Mouse (Mus musculus): Measurements from ENCODE around the gene Tbc1d25. TPM values are rescaled to one million over a fixed set of nuclear protein-coding genes. Genes with fewer than 3 reads are reported as not detected.

Tbc1d25 gene
- 8.0 and 10.1 TPM in 2 replicates for total RNA-seq (2012; rRNA removed)
- 10 to 100 TPM in 1 of 2 experiments, not detected in 1; 23.4 TPM for polyA plus RNA-seq (2012; ENCODE audit: insufficient read depth in 1 of 2, insufficient read length in 2 of 2, low read depth in 1 of 2, low replicate concordance in 2 of 2, missing spikeins in 1 of 2)

DNA sequence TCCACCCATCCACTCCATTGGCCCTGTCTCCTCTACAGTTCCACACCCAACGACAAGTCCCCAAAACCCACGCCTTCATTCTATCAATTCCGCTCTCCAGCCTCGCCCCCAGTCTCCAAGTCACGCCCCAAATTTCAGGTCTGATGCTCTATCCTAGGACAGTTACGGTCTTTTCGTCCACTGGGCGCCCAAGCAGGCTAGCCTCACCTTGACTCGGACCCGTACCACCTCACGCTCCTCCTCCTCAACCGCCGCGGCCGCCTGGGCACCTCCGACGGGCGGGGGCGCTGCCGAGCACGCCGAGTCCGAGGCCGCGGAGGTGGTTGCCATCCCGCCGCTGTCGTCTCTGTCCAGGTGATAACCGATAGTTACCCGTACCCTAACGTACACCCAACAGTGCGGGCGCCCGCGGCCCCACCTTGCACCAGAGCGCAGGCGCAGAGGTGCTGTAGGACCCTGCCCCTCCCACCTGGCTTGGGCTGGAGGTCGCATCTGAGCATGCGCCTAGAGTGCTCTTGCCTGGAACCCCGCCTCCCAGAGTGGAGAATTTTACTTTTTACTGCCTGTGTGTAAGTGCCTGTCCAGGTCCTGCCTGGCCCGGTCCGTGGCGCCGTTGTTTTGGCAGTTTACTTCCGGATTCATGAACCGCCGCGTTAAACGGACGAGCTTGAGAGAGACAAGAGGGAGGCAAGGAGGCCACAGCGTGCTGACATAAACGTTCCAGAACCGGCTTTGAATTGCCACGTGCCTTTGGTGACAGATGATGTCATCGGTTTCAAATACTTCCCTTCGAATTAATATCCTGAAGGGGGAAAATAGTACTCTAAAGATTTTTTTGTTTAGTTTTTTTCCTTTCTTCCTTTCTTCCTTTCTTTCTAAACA is at the start of gene Tbc1d25:
Gene Tbc1d25 (minus strand): TSS at position 678 of the 882 bp plus-strand sequence.
- H3K27me3 ChIP-seq (ENCODE audit: control insufficient read depth in 1 of 2, insufficient read depth in 2 of 2, low read length in 2 of 2), result no peaks in the 10 kb centered on the region
- TF ChIP-seq MYC (IDR thresholded peaks at IDR 0.05; ENCODE audit: low read depth, low read length) (peak; percentile 99), POLR2AphosphoS2 (IDR thresholded peaks at IDR 0.05; ENCODE audit: low read length) (peak; percentile 84), RCOR1 (IDR thresholded peaks at IDR 0.05; ENCODE audit: low read depth, low read length) (0 out of 2 replicates have a peak, but pooled peaks have one; percentile 8), TBP (IDR thresholded peaks at IDR 0.05; ENCODE audit: low read depth, low read length) (peak; percentile 66; the same call in 1 of the 2 replicates), RAD21 (IDR thresholded peaks at IDR 0.05; ENCODE audit: low read depth, low read length) (no peak), MAZ (IDR thresholded peaks at IDR 0.05; ENCODE audit: low read depth, low read length) (peak; percentile 66; the same call in 1 of the 2 replicates), NELFE (IDR thresholded peaks at IDR 0.05; ENCODE audit: low read depth, low read length) (peak; percentile 86), MAX (IDR thresholded peaks at IDR 0.05; ENCODE audit: low read length) (peak; percentile 98), UBTF (IDR thresholded peaks at IDR 0.05; ENCODE audit: borderline replicate concordance, insufficient read depth, low read depth, low read length) (no peak), USF1 (IDR thresholded peaks at IDR 0.05; ENCODE audit: low read depth, low read length) (peak; percentile 84), NRF1 (IDR thresholded peaks at IDR 0.05; ENCODE audit: insufficient read depth, low read depth, low read length, poor library complexity, severe bottlenecking) (peak; percentile 97), ZC3H11A (IDR thresholded peaks at IDR 0.05; ENCODE audit: low read depth, low read length) (no peak), CHD2 (IDR thresholded peaks at IDR 0.05; ENCODE audit: low read length) (no peak), USF2 (IDR thresholded peaks at IDR 0.05; ENCODE audit: borderline replicate concordance in 1 of 2, insufficient read depth in 1 of 2, low read depth in 1 of 2, low read length in 2 of 2) (0 out of 4 replicates have a peak, but pooled peaks of 1 of the 2 experiments have one; percentile 12), GABPA (IDR thresholded peaks at IDR 0.05; ENCODE audit: low read depth, low read length) (no peak), E2F4 (IDR thresholded peaks at IDR 0.05; ENCODE audit: borderline replicate concordance, low read depth, low read length) (no peak), EP300 (IDR thresholded peaks at IDR 0.05; ENCODE audit: low read depth in 1 of 2, low read length in 2 of 2) (peak in 1 of 2 experiments; percentile 38; a peak in 2 of 4 replicates), ZNF384 (IDR thresholded peaks at IDR 0.05; ENCODE audit: low read depth, low read length) (no peak), KAT2A (conservative IDR thresholded peaks at IDR 0.05; ENCODE audit: low read depth, low read length) (no peak; the same call in 1 of the 2 replicates), GATA1 (IDR thresholded peaks at IDR 0.05; ENCODE audit: low read depth, low read length) (no peak), CTCF (IDR thresholded peaks at IDR 0.05 in 2 of 3, conservative IDR thresholded peaks at IDR 0.05 in 1 of 3; ENCODE audit: control insufficient read depth in 1 of 3, insufficient read depth in 1 of 3, low read depth in 2 of 3, low read length in 3 of 3, poor library complexity in 1 of 3, severe bottlenecking in 1 of 3) (peak in 2 of 3 experiments; percentile 31 to 46; a peak in 5 of 6 replicates), MYB (IDR thresholded peaks at IDR 0.05; ENCODE audit: low read depth, low read length) (peak; percentile 97), ETS1 (IDR thresholded peaks at IDR 0.05; ENCODE audit: low read depth, low read length) (peak; percentile 73), MXI1 (IDR thresholded peaks at IDR 0.05; ENCODE audit: low read depth, low read length) (peak; percentile 99), ZMIZ1 (IDR thresholded peaks at IDR 0.05; ENCODE audit: low read depth, low read length) (peak; percentile 89), HCFC1 (IDR thresholded peaks at IDR 0.05; ENCODE audit: low read depth, low read length) (peak; percentile 66), TCF12 (IDR thresholded peaks at IDR 0.05; ENCODE audit: low read depth, low read length) (peak; percentile 36), ZKSCAN1 (IDR thresholded peaks at IDR 0.05; ENCODE audit: low read depth, low read length) (no peak), CHD1 (IDR thresholded peaks at IDR 0.05; ENCODE audit: low read depth, low read length) (peak; percentile 79; the same call in 1 of the 2 replicates), JUND (IDR thresholded peaks at IDR 0.05; ENCODE audit: low read depth, low read length) (peak; percentile 59; the same call in 1 of the 2 replicates), MAFK (IDR thresholded peaks at IDR 0.05; ENCODE audit: borderline replicate concordance, low read depth, low read length) (no peak), MEF2A (IDR thresholded peaks at IDR 0.05; ENCODE audit: extremely low read depth, insufficient replicate concordance, low read depth, low read length, poor library complexity, severe bottlenecking) (no peak), TAL1 (IDR thresholded peaks at IDR 0.05; ENCODE audit: low read length) (no peak)

More for the DNA sequence above, at the start of gene Tbc1d25:
- Histone ChIP-seq H3K4me3 (ENCODE audit: control insufficient read depth in 1 of 2, insufficient read depth in 1 of 2, low read depth in 2 of 2, low read length in 2 of 2) (peak within 1 kb of the TSS; percentile 69 to 86), H3K4me1 (ENCODE audit: control insufficient read depth in 1 of 2, insufficient read depth in 2 of 2, low read length in 2 of 2) (peaks cover 17 to 19% of the 10 kb centered on the region in 2 experiments), H3K36me3 (ENCODE audit: control insufficient read depth in 1 of 2, insufficient read depth in 2 of 2, low read length in 2 of 2) (peaks cover 2 to 26% of the 10 kb centered on the region in 2 experiments), H3K9me3 (replicated peaks; ENCODE audit: insufficient read depth, low read length) (no peaks in the 10 kb centered on the region), H3K9ac (ENCODE audit: control insufficient read depth, low read depth, low read length, poor library complexity, severe bottlenecking) (peak within 1 kb of the TSS; percentile 73), H3K79me2 (ENCODE audit: control insufficient read depth, insufficient read depth, low read length, poor library complexity) (peaks cover 2% of the 10 kb centered on the region; the same call in 1 of the 2 replicates), H3K27ac (ENCODE audit: control insufficient read depth, low read depth, low read length) (peak within 1 kb of the TSS; percentile 84)
- peak; percentile 98 for DNase-seq (ENCODE audit: low read depth, low spot score)

Data from MEL (cell line).